Mouse (Mus musculus) yolk sac, embryonic 10.5 days (tissue): ENCODE results near the gene Dpm2.

Experiments
- DNase-seq: peaks from one replicate; pipeline ENCODE4 v3.0.0-alpha.2; 2017; ENCODE audit warnings: low spot score

Gene Dpm2

DNA sequence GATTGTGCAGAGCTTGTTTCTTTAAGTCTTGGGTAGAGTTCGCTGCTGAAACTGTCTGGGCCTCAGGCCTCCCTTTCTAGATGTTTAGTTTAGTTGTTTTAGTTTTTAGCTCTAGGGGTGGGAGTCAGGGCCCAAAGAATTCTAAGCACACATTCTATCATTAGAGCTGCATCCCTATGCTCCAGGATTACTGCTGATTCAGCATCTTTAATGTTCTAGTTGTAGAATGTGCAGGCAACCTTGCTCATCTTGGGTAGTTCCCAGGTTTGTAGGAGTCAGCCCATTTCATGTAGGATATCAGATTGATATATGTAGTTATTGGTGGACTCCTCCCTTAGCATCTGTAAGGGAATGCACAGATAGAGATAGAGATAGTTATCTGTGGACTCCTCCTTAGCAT is 46.5 kb downstream of the Dpm2 start:
- DNase-seq: no peak

DNA sequence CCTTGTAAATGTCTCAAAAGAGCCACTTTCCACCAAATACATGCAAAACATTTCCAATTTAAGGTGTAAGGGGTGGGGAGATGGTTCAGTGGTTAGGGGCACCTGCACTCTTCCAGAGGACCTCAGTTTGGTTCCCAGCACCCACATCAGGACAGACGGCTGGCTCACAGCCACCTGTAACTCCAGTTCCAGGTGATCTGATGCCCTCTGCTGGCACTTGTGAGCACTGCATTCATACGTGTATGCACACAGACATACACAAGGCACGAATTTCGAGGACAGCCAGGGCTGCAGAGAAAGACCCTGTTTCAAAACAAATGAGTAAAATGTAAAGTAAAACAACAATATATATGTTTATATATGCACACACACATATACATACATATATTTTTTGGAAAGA is 46.9 kb downstream of the Dpm2 start:
- no peak for DNase-seq

DNA sequence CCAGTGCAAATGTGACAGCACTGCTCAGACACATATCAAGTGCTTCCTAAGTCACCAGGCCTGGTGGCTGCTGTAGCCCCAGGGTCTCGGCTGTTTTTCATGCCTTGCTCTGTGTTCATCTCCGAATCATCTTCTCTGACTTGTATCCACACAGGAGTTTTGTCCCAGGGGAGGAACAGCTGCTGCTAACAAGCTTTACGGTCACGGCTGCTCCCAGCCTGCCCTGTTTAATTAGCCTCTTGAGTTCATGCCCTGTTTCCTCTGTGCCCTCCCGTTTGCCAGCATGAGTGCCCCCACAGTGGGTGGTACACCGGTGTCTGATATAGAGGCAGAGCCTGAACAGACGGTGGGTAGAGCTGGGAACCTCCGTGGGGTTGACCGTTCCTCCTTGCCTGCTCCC is 47.4 kb downstream of the Dpm2 start:
- DNase-seq: no peak

DNA sequence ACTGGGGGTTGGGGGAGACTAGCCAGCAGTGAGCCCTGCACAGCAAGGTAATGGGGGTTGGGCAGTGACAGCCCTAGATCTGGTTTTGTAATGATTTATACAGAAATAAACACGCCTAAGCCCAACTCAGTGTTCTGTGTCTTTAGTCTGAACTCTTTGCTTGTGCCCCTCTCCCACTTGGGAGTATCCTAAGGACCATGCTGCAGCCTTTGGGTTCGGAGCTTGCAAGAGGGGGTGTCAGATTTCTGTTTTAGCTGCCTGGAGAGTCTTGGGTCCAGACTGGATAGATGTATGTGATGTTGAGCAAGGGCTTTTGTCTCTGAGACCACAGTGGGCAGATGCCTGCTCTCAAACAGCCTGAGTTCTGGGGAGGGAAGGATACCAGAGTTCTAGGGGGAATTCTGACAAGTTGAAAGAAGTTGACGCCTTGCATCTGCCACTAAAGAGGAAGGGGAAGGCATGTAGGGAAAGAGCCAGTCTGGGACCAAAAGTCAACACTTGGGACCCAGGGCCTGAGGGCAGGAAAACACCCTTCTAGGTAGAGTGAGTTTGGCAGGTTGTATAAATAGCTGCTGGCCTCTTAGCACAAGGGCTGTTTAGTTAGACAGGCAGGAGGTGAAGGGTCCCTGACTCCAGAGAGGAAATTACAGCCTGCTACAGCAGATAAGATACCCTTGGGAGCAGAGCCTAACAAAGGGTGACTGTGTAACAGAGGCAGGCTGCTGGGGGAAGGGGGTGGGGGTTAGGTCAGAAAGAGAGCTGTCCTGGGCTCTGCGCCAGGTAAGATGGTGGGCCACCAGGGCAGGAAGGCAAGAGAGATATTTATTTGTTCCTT is 50.2 kb downstream of the Dpm2 start:
- DNase-seq: peak; percentile 73

DNA sequence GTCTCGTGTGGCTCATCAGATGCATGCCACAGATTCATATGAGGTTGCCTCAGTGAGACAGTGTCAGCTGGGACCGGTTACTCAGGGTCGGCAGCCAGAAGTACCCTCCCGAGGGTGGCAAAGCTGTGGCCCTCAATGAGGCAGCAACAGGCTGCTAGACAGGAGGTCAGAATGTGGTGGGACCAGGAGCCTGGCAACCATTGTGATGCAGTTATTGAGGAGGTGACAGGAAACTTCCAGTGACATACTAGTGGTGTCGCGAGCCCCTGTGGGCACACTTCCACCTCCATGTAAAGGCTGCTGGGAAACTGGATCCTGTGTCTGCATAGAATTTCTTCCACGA is 50.8 kb downstream of the Dpm2 start, which contains the start of gene Ak1:
Gene Ak1 (plus strand): TSS at position 242 of the 343 bp plus-strand sequence.
- DNase-seq: no peak
